Mouse (Mus musculus): ENCODE data around the gene Eps15l1.

Eps15l1 gene

DNA sequence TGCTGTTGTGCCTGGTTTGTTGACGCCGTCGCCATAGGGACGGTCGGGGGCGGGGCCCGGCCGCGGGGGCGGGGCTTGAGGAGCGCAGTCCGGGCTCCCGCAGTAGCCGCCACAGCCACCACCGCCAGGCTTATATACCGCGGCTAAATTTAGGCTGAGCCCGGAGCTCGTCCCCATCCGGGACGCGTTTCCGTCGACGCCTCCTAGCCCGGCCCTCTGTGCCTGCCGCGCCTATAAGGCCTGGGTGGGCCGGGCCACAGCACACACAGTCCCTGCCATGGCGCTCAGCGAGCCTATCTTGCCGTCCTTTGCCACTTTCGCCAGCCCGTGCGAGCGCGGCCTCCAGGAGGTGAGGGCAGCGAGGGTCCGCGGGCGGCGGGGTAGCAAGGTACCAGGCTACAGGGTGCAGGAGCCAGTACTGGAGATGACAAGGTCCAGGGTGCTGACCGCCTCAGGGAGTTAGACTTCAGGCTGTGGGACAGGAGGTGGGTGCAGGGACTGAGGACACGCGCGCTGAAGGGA, 102.4 kb downstream of the Eps15l1 start, which contains the start of gene Klf2:
TSS of gene Klf2 (plus strand) at position 233 of the 522 bp plus-strand sequence.
- DNase-seq, result peak; percentile 88

DNA sequence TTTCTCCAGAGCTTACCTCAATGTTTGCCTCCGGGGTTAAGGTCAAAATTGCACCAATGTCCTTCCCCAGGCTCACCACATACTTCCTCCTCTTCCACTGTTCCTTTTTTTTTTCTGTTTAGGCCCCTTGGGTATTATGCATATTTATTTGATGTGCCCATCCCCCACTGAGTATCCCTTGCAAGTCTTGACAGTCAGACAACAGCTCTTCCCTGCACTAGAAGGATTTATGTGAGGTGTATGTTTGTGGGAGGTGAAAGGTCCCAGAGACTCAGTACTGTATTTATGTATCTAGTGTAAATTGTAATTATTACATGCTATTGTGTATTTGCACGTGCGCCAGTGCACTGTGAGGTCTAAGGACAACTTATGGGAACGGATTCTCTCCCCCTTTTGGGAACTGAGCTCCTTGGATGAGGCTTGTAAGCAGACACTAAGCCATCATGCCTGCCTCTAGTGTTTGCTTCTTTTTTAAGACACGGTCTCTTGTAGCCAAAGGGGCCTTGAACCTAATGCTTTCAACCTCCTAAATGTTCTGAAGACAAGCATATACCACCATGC, 103.4 kb downstream of the Eps15l1 start:
- DNase-seq, result no peak

DNA sequence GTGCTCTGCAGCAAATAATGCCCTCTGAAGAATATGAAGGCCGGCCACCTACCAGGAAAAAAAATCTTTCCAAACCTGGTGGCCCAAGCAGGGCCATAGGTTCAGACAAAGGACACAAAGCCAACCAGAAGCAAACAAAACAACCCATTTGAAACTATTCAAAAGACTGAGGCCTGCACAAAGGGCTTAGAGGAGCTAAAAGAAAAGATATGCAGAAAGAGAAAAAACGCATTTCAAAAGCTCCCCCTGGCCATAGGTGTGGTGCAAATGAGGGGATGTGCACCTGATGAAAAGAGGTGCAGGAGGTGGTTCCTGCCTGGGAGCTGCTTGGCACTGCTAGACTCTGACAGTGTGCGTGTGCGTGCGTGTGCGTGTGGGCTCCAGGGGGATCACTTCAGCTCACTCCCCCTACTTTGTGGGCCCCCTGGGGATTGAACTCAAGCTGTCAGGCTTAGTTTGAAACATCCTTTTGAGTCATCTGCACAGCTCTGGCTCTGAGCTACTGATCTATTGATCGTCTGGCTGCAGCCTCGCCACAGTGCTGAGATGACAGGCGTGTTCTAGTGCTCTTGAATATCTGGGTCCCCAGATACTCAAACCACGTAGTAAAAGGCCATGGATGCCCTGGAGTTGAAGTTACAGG, 105.1 kb downstream of the Eps15l1 start:
- no peak for DNase-seq

DNA sequence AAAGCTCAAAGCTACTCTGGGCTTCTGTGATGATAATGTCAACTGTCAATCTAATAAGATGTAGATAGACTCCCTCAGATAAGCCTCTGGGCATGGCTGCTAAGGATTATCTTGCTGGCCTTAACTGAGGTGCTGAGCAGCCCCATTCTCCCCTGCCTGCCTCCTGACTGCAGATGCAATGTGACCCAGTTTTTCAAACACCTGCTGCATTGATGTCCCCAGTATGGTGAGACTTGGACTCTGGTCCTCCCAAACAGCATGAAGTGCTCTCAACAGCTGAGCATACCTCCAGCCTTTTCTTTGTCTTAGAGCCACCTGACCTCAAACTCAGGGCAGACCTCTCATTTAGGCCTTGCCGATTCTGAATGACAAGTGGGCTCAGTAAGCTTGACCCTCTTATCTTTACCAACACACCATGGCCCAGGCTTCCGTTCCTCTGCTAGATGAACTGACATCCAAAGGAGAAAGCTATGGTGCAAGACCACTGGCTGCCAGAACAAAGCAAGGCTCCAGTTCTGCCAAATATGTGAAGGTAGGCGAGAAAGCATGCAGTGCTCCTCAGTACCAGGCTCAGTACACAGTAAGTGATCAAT, 108.2 kb downstream of the Eps15l1 start:
- no peak for DNase-seq

DNA sequence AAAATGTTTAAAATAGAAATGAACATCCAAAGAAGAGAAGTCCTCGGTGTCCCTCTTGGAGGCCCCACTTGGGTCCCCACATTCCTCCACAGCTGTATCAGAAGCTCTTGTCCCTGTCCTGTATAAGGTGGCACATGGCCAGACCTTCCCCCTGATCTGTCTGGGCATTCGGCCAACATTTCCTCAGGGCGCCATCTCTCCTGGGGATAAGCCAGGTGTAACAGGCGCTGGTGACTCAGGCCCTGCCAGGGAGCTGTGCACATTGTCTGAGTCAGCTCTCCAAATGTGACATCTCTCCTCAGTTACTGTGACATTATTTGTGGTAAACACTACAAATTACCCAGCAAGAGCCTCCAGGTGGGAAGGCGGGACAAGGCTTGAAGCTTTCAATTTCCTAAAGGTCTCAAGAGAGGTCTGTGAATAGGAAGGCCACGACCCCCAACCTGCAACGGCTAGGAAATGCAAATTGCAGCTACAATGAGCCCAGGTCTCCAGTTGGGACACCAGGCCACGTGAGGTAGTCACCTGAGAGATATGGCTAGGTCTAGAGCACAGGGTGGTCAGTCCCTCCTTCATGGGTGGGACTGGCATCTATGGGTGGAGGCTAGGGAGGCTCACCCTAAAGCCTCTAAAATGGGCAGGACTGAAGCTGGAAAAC, 110.3 kb downstream of the Eps15l1 start:
- DNase-seq, result peak; percentile 76

DNA sequence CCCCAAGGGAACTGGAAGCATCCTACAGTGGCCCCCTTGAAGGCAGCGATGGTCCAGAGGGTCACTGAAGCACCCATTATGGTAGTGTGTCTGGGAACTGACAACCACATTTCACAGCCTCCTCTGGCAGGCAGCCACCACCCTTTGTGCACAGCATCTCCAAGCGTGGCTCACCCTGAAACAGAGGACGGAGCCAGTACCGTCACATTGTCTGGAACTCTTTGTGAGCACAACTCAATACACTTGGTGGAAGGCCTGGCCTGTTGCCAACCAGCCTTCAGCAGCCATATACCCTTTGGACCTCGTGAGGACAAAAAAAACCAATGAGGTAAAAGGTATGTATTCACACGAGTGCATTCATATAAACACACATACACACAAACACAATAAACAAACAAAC, 113.0 kb downstream of the Eps15l1 start:
- DNase-seq, result no peak

DNA sequence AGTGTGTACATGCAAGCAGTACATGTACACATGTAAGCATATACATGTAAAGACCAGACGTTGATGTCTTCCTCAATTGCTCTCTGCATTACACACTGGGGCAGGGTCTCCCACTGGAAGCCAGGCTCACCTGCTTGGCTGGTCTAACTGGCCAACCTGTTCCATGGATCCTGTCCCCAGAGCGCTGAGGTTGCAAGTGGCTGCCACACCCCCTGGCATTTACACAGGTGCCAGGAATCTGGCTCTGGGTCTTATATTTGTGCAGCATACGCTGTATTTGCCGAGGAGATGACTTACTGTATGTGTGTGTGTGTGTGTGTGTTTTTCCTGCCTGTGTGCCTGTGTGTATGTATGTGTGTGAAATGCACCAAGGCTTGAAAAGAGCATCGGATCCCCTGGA, 114.3 kb downstream of the Eps15l1 start:
- DNase-seq, result no peak

DNA sequence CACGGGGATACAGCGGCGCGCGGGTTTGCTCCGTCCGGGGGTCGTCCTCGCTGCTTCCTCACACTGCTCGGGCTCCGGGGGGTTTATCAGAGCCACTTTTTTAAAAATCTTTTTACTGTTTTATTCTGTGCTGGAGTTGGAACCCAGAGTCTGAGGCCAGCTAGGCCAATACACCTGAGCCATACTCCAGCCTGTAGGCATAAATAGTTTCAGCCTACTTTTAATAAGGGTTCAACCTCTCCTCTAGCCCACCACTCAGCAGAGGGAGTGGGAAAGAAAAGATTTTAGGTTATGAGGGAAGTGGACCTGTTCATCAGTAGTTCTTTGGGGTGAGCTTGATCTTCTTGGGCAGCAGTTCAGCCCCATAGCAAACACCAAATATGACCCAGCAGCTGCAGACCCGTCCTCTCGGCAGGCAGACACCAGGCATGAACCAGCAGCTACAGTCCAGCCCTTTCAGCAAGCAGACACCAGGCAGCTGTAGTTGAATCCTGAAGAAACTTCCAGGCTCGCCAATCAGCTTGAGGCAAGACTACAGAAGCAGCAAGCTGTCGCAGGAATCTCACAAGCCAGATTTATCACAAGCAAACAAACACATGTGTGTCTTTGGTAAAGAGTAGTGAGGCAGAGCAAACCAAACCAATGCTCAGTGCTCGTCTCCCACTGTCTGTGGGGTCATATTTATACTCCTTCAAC, 115.9 kb downstream of the Eps15l1 start, which contains the start of gene Gm10282:
TSS of gene Gm10282 (minus strand) at position 51 of the 696 bp plus-strand sequence.
- no peak for DNase-seq

DNA sequence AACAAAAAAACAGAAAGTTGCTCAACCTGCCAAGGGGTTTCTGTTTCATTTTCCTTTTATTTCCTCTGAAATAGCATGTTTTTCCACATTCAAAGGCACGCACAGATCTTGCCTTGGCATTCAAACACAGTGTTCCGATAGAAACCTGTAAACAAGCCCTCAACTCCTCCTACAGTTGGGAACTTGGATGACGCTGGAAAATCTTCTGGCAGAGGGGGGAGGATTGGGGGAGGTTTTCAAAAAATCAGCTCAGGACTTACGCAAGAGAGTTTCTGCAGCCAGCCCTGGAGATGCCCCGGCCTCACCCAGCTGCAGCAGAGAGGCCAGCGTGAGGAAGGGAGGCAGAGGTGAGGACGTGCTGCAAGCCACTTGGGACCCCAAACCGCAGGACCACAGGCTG, 117.6 kb downstream of the Eps15l1 start:
- DNase-seq, result peak; percentile 31

DNA sequence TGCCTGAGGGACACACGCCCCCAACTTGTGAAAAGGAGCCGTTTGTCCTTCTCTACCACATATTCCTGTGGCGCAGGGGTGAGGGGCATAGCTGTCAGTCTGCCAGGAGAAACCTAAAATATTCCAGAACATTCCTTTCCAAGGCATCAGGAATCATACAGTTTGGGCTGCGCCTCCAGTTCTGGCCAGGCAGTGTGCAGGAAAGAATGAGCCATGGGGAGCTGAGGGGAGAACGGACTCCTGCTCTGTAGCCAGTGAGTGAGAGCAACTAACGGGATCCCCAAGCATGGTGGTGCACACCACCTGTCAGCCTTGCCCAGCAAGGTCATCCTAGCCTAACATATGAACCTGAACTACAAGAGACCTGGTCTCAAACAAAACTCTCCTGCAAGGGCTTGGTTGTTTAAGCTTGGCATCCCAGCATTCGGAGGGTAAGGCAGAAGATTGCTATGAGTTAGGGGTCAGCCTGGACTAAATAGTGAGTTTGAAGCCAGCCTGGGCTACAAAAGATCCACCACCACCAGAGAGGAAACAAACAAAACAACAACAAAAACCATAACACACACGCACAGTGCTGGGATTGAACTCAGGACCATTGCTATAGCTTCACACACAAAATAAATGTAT, 118.2 kb downstream of the Eps15l1 start:
- DNase-seq, result no peak

DNA sequence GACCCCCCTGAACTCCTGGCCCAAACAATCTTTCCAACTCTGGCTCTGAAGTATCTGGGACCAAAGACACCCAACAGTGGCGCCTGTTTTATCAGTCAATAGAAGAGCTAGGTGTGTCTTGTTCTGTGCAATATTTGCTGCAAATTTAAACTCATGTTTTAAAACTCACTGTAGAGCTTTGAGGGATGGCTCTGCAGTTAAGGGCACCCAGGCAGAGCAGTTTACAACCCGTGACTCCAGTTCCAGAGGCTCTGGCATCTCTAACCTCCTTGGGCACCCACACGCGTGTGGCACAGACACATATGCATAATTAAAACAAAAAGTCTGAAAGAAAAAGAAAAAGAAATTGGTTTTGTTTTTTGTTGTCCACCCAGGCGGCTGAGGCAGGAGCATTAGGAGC, 119.8 kb downstream of the Eps15l1 start:
- DNase-seq, result no peak

DNA sequence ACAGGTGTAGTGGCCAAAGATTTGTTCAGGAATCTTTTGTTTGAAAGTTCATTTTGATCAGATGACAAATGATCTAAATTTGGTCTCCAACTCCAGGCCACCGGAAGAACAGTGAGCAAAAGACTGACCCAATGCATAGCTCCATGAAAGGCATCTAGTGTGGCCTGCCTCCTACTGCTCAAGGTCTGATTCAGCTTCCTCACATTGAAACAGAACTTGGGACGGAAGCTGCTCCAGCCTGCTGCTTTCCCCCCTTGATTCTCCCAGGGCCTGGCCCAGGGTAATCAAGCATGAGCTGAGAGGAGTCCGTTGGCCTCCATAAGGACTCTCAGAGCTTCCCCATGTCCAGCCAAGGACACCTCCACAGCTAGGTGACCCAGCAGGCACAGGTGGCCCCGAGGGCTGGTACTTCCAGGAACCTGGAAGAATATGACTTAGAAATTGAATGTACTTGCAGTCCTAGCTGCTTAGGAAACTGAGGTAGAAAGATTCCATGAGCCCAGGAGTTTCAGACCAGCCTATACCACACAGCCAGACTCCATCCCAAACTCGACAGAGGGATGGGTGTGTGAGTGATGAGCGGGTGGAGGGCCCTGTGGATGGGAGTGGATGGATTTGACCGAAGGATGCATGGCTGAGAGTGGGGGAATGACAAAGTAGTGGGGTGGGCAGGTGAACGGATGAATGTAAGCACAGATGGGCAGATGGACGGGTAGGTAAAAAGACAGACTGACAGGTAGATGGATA, 120.4 kb downstream of the Eps15l1 start:
- no peak for DNase-seq

DNA sequence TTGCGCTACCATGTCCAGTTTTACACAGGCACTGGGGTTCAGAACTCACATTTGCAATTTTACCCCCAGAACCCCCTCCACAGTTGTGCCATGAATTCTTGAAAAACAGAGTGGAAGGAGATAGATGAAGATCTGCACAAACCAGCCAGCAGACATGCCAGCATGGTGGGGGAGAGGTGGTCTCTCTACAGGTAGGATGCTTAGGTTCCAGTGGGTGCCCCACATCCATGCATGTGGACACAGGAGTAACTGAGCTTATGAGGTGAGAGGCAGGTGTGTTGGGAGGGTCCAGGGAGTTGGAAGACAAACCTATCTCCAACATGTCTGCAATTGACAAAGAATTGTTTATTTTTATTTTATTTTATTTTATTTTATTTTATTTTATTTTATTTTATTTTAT, 122.3 kb downstream of the Eps15l1 start:
- no peak for DNase-seq

DNA sequence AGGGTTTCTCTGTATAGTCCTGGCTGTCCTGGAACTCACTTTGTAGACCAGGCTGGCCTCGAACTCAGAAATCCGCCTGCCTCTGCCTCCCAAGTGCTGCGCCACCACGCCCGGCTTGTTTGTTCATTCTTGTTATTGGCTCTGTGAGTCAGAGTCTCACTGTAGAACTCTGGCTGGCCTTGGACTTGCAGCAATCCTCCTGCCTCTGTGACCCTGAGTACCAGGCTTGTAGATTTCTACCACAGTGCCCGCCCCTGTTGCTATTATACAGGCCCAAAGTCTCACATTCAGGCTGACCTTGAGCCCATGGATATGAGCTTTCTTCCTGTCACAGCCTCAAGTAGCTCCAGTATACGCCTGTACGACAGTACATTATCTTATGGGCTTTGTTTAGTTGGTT, 124.7 kb downstream of the Eps15l1 start:
- no peak for DNase-seq

DNA sequence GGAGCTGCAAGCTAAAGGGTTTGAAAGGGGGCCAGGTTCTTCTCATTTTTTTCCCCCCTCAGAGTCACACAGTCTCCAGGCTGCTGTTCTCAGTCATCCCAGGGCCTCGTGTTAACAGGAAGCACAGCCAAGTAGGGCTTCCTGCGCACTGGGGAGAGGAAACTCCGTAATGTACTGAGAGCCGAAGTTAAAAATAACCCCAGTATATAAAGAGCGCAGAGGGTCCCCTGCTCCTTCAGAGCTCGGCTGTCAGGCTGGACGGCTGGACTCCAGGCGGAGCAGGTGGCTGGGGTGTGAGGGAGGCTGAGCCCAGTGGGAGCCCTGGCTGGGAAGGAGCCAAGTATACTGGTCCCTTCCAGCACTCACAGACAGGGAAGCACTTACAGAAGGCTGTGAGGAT, 125.6 kb downstream of the Eps15l1 start:
- peak; percentile 57 for DNase-seq

DNA sequence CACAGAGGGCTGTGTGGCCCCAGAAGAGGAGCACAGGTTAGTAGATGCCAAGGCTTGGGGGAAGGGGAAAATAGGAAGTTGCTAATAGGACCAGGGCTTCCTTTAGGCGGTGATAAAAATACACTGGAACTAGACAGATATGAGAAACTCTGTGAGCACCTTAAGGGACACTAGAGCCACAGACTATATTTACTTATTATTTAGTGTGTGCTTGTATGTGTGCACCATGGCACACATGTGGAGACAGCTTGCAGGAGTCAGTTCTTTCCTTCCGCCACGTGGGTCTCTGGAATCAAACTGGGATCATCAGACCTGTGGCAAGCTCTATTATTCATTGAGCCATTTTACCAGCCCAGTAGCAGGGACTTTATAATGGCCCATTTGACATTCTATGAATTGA, 126.1 kb downstream of the Eps15l1 start:
- no peak for DNase-seq

DNA sequence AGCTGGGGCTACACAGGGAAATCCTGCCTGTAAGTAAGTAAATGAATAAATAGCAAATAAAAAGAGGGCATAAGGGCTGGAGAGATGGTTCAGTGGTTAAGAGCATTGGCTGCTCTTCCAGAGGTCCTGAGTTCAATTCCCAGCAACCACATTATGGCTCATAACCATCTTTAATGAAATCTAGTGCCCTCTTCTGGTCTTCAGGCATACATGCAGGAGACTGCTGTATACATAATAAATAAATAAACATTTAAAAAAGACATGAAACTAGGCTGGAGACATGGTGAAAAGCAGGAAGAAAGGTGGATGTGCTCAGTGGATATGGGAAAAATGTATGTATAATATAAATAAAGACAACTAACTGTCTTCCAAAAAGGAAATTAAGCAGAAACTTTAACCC, 128.0 kb downstream of the Eps15l1 start:
- no peak for DNase-seq

DNA sequence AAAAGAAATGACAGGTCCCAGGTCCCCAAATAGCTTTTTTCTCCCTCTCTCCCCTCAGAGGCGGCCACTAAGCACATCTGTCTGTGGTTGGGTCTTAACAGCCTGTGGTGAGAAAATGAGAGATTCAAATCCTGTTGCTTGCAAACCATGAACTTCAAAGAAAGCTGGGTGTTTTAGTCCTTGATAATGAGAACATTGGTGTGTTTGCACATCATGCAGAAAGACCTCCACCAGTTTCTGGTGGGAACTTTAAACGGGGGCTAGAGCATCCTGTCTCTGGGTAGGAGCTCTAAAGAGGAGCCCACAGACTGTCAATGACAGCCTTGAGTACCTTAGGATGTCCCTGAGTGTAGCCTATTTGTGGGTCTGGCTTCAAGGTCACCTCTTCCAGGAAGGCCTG, 130.2 kb downstream of the Eps15l1 start:
- no peak for DNase-seq
